Mouse (Mus musculus): Measurements from ENCODE around the gene Anapc13.

DNA sequence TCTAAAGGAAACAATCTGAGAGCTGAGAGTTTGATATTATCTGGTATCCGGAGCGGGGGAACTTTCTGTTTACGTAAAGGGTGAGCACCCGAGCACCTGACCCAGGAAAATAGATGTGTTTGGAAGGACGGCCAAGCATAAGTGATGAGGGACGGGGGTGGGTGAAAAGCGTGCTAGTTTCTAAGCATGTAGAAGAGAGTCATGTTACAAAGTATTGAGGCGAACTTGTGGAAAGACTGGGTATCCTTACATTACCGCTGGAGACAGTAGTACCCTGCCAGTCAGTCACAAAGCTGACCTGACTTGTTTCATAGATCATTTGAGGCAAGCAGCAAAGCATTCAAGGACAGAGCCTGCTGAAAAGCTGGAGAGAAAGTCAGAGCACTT lies 736 bp downstream of the Anapc13 start:
- no peak for TF ChIP-seq POLR2A (IDR thresholded peaks at IDR 0.05; ENCODE audit: insufficient read depth, low read depth, low read length)
- no peak for TF ChIP-seq CTCF (IDR thresholded peaks at IDR 0.05; ENCODE audit: insufficient read depth, low read depth, low read length)

Data from olfactory bulb, adult 2 months (tissue).